Mouse (Mus musculus) myocyte (in vitro differentiated cells): Measurements from ENCODE around the gene Fgf14. TPM values are rescaled to one million over a fixed set of nuclear protein-coding genes. Genes with fewer than 3 reads are reported as not detected.

ENCODE experiments used
- H3K27me3 ChIP-seq: one replicate; pipeline ENCODE4 v1.6.1; 2011; ENCODE audit not compliant: control insufficient read depth, insufficient read depth, insufficient read length
- H3K36me3 ChIP-seq: one replicate; pipeline ENCODE4 v1.6.1; 2011; ENCODE audit not compliant: control insufficient read depth, insufficient read depth
- H3K4me2 ChIP-seq: one replicate; pipeline ENCODE4 v1.6.1; 2011; ENCODE audit warnings: low read depth, control low read depth
- H3K4me3 ChIP-seq: one replicate; pipeline ENCODE4 v1.5.1; 2011; ENCODE audit warnings: mild to moderate bottlenecking, control low read depth, moderate library complexity
- H3K79me2 ChIP-seq: one replicate; pipeline ENCODE4 v1.6.1; 2011; ENCODE audit not compliant: control insufficient read depth, insufficient read depth
- H3ac ChIP-seq: one replicate; pipeline ENCODE4 v1.6.1; 2011; ENCODE audit not compliant: control insufficient read depth, insufficient read length
- CEBPB ChIP-seq: IDR thresholded peaks from 2 replicates; pipeline ENCODE4 v1.6.1; 2011; ENCODE audit warnings: mild to moderate bottlenecking, moderate library complexity; ENCODE audit not compliant: poor library complexity, insufficient read depth, severe bottlenecking
- E2F4 ChIP-seq: IDR thresholded peaks from one replicate; pipeline ENCODE4 v1.6.1; 2011; ENCODE audit warnings: mild to moderate bottlenecking, control low read depth, moderate library complexity; ENCODE audit not compliant: insufficient read depth
- MAX ChIP-seq: IDR thresholded peaks from one replicate; pipeline ENCODE4 v1.6.1; 2011; ENCODE audit warnings: low read depth, mild to moderate bottlenecking, control low read depth
- MYOD1 ChIP-seq, 3 experiments: IDR thresholded peaks; one replicate each; pipeline ENCODE4 v1.6.1; 2011; ENCODE audit warnings: control low read depth in 2 of 3, low read depth in 2 of 3, mild to moderate bottlenecking in 2 of 3, moderate library complexity in 1 of 3; ENCODE audit not compliant: insufficient read length in 2 of 3, control insufficient read depth in 1 of 3
- MYOG ChIP-seq, 3 experiments: IDR thresholded peaks; one replicate each; pipeline ENCODE4 v1.6.1; 2011; ENCODE audit warnings: control low read depth in 2 of 3, low read depth in 2 of 3, mild to moderate bottlenecking in 2 of 3; ENCODE audit not compliant: insufficient read length in 2 of 3, control insufficient read depth in 1 of 3, insufficient read depth in 1 of 3
- POLR2A ChIP-seq: IDR thresholded peaks from one replicate; pipeline ENCODE4 v1.6.1; 2011; ENCODE audit warnings: low read depth, mild to moderate bottlenecking, control low read depth, moderate library complexity; ENCODE audit not compliant: insufficient read length
- POLR2AphosphoS2 ChIP-seq: IDR thresholded peaks from one replicate; pipeline ENCODE4 v1.6.1; 2011; ENCODE audit warnings: low read depth, control low read depth; ENCODE audit not compliant: insufficient read length
- REST ChIP-seq: IDR thresholded peaks from one replicate; pipeline ENCODE4 v1.6.1; 2011; ENCODE audit warnings: mild to moderate bottlenecking, control low read depth, moderate library complexity; ENCODE audit not compliant: insufficient read depth, insufficient read length
- SRF ChIP-seq: IDR thresholded peaks from one replicate; pipeline ENCODE4 v1.6.1; 2011; ENCODE audit warnings: low read depth; ENCODE audit not compliant: control insufficient read depth, insufficient read length
- TCF12 ChIP-seq: IDR thresholded peaks from one replicate; pipeline ENCODE4 v1.6.1; 2011; ENCODE audit warnings: mild to moderate bottlenecking, control low read depth; ENCODE audit not compliant: poor library complexity, insufficient read depth, severe bottlenecking
- TCF3 ChIP-seq: IDR thresholded peaks from one replicate; pipeline ENCODE4 v1.6.1; 2011; ENCODE audit warnings: low read depth, control low read depth; ENCODE audit not compliant: insufficient read length
- USF1 ChIP-seq: IDR thresholded peaks from one replicate; pipeline ENCODE4 v1.6.1; 2011; ENCODE audit warnings: low read depth, mild to moderate bottlenecking, control low read depth, moderate library complexity
- polyA plus RNA-seq: library from polyadenylated mRNA; unstranded; fragments of >200 nt; fragmentation: generic; extraction: Trizol; gene quantifications from one replicate; pipeline ENCODE4 v1.2.1, GENCODE M21; 2012; ENCODE audit warnings: missing spikeins

Fgf14 gene
- polyA plus RNA-seq, 1 experiment: not detected

DNA sequence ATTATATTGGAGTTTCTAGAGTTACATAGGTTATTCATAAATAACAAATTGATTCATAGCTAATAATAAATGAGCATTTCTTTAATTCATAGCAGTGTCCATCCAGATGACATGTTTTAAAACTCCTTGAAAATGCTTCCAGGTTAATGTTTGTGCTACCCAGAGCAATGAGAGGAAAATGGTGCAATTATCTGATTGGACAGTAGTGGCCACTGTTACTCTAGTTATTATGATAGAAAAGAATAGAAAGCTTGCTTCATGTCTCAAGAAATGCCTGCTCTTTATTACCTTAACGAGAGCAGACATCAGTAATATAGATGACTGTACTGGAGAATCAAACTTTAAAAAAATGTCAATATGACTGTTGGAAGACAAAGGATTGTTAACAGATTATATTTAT is 454.5 kb downstream of the Fgf14 start:
- TF ChIP-seq E2F4 (no peak), USF1 (no peak), MYOG (IDR thresholded peaks at IDR 0.05; ENCODE audit: control insufficient read depth in 1 of 3, insufficient read depth in 1 of 3, insufficient read length in 2 of 3, low read depth in 2 of 3) (no peak), POLR2AphosphoS2 (no peak), POLR2A (no peak), MYOD1 (IDR thresholded peaks at IDR 0.05; ENCODE audit: control insufficient read depth in 1 of 3, insufficient read length in 2 of 3, low read depth in 2 of 3) (no peak), MAX (no peak), TCF3 (no peak), TCF12 (no peak), REST (no peak), CEBPB (no peak), SRF (no peak)
- no peak overlapping the region for H3ac ChIP-seq
- H3K4me2 ChIP-seq: no peak overlapping the region
- H3K27me3 ChIP-seq: no peaks in the 10 kb centered on the region
- H3K79me2 ChIP-seq: no peaks in the 10 kb centered on the region
- no peak overlapping the region for H3K4me3 ChIP-seq
- H3K36me3 ChIP-seq: no peaks in the 10 kb centered on the region

DNA sequence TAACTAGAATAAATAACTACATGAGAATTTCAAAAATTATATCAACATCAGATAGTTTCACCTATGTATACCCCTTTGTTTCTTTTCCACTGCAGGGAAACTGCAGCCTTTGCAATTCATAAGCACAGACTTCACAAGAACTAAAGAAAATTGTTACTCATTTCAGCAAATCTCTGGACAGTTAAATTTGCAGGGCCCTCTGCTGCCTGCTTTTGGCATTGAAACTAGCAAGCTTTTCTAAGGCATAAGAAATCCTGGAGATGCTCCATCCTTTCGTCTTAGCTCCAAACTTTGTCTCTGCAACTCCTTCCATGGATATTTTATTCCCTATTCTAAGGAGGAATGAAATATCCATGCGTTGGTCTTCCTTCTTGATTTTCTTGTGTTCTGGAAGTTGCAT is 455.9 kb downstream of the Fgf14 start:
- TF ChIP-seq TCF3 (no peak), USF1 (no peak), CEBPB (no peak), E2F4 (no peak), POLR2AphosphoS2 (no peak), MAX (no peak), MYOG (IDR thresholded peaks at IDR 0.05; ENCODE audit: control insufficient read depth in 1 of 3, insufficient read depth in 1 of 3, insufficient read length in 2 of 3, low read depth in 2 of 3) (no peak), MYOD1 (IDR thresholded peaks at IDR 0.05; ENCODE audit: control insufficient read depth in 1 of 3, insufficient read length in 2 of 3, low read depth in 2 of 3) (no peak), POLR2A (no peak), TCF12 (no peak), SRF (no peak), REST (no peak)

DNA sequence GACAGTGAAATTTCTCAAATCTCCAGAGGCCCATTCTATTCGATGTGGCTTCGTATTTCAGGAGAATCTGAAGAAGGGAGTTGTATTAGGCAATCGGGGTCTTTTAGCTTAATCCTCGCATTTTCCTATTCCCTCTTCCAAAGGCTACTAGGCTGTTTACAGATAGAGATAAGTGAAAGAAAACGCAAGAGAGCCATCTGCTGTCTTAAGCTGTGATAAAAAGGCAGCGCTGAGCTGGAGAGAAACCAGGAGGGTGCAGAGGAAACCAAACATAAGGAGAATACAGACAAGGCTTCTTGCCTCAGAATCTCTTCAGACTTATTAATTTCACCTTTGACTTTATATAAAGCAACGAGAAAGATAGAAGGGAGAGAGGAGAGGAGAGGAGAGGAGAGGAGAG is 481.1 kb downstream of the Fgf14 start:
- H3K27me3 ChIP-seq: no peaks in the 10 kb centered on the region

More for the DNA sequence above, 455.9 kb downstream of the Fgf14 start:
- Histone ChIP-seq H3K27me3 (no peaks in the 10 kb centered on the region), H3K36me3 (no peaks in the 10 kb centered on the region), H3K79me2 (no peaks in the 10 kb centered on the region), H3K4me3 (no peak overlapping the region), H3K4me2 (no peak overlapping the region), H3ac (no peak overlapping the region)

DNA sequence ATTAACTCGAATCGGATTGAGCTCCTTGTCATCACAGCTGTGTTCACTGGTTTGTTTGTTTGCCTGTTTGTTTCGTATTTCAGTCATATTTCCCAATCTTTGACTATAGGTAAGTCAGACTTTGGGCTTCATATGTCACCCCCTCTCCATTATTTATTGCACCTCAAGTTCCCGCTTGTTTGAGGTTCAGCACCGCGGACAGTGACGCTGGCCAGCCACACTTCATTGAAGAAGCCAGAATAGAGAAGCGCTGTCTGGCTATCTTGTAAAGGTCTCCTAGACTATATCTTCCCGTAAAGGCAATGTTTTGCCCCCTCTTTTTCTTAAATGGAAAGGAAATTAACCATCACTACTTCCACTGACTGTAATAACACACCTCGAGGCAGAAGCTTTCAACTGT is 481.6 kb downstream of the Fgf14 start:
- Histone ChIP-seq H3K4me3 (no peak overlapping the region), H3K4me2 (no peak overlapping the region), H3ac (no peak overlapping the region), H3K79me2 (no peaks in the 10 kb centered on the region), H3K27me3 (no peaks in the 10 kb centered on the region), H3K36me3 (no peaks in the 10 kb centered on the region)
- TF ChIP-seq REST (peak; percentile 53), TCF3 (no peak)

More for the DNA sequence above, 481.1 kb downstream of the Fgf14 start:
- no peaks in the 10 kb centered on the region for H3K36me3 ChIP-seq
- no peak overlapping the region for H3K4me2 ChIP-seq
- H3ac ChIP-seq: no peak overlapping the region
- no peaks in the 10 kb centered on the region for H3K79me2 ChIP-seq
- no peak overlapping the region for H3K4me3 ChIP-seq
- TF ChIP-seq E2F4 (no peak), MAX (no peak), USF1 (no peak)

DNA sequence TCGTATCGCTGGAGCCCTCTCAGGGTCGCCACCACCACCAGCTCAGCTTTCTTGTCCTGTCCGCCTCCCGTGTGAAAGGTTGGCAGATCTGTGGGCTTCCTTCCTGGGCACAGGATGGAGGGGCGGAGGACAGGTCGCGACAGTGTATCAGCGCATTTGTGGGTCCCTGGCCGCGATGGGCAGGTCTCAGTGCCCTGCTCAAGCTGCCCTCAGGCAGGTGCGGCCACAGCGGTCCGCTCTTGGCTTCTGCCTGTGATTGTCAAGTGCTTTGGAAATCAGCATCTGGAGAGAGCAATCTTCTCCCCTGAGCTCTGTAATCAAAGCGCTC is 484.1 kb downstream of the Fgf14 start:
- H3K27me3 ChIP-seq: no peaks in the 10 kb centered on the region
- no peaks in the 10 kb centered on the region for H3K36me3 ChIP-seq
- no peak overlapping the region for H3ac ChIP-seq
- H3K79me2 ChIP-seq: no peaks in the 10 kb centered on the region
- H3K4me2 ChIP-seq: no peak overlapping the region
- no peak overlapping the region for H3K4me3 ChIP-seq
- no peak for TF ChIP-seq SRF
- no peak for TF ChIP-seq MYOG (IDR thresholded peaks at IDR 0.05; ENCODE audit: control insufficient read depth in 1 of 3, insufficient read depth in 1 of 3, insufficient read length in 2 of 3, low read depth in 2 of 3)
- TF ChIP-seq POLR2A: no peak
- TF ChIP-seq TCF3: no peak
- TF ChIP-seq E2F4: no peak
- TF ChIP-seq USF1: no peak
- no peak for TF ChIP-seq REST
- no peak for TF ChIP-seq MYOD1 (IDR thresholded peaks at IDR 0.05; ENCODE audit: control insufficient read depth in 1 of 3, insufficient read length in 2 of 3, low read depth in 2 of 3)
- no peak for TF ChIP-seq TCF12
